Mouse (Mus musculus): ENCODE measurements around the gene Chp2.

DNA sequence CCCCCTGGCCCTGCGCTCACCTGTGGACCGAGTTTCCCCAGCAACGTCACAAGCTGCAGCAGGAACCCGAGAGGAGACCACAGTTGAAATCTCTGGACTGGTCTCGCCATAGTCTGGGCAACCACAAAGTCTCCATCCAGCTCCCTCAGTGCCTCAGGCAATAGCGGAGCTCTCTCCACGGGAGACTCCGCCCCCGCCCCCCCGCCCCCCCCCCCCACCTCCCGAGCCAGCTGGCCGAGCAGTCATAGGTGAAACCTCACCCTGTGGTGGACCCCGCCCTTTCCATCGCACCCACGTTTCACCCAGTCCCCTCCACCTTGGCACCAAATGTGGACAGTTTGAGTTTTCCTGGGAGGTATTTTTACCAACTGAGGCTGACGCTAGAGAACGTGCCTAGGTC, 33.3 kb upstream of the Chp2 start, which contains the start of gene Ern2:
- no peak for TF ChIP-seq CTCF (IDR thresholded peaks at IDR 0.05; ENCODE audit: extremely low read depth, insufficient read depth, insufficient read length, insufficient replicate concordance)
- TF ChIP-seq POLR2A (IDR thresholded peaks at IDR 0.05; ENCODE audit: low read depth, low read length) = no peak
